Mouse (Mus musculus): ENCODE results near the gene Rexo5. TPM values are rescaled to one million over a fixed set of nuclear protein-coding genes. Genes with fewer than 3 reads are reported as not detected.
A peak's percentile ranks its signal among the peaks of the same experiment; 100 is the strongest.

Gene Rexo5
- polyA plus RNA-seq, 1 experiment, result 3.5 TPM

DNA sequence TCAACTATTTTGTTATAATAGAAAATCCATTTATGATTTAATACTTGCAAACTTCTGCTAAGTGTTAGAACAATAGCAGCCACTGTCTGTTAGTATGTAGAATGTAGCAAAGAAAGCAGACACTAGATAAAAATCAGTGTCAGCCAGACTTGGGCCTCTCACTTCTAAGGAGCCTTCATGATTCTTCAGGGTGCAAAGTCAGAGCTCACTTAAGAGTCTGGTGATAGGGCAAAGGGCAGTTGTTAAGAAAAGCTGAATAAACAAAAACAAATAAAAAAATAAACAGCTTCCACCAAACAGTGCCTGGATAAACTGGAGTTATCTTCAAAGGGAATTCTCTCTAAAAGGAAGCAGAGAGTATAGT lies 67.1 kb downstream of the Rexo5 start:
- no peak for TF ChIP-seq USF1 (IDR thresholded peaks at IDR 0.05; ENCODE audit: low read depth)
- no peak for TF ChIP-seq CTCF (IDR thresholded peaks at IDR 0.05; ENCODE audit: control insufficient read depth, insufficient read depth, insufficient read length)
- TF ChIP-seq MYOD1 (IDR thresholded peaks at IDR 0.05; ENCODE audit: control insufficient read depth, insufficient read length, low read depth), result no peak
- TF ChIP-seq FOSL1 (IDR thresholded peaks at IDR 0.05; ENCODE audit: insufficient read depth, low read length, poor library complexity, severe bottlenecking), result no peak
- TF ChIP-seq MAX (IDR thresholded peaks at IDR 0.05), result no peak
- no peak for TF ChIP-seq MYOG (IDR thresholded peaks at IDR 0.05; ENCODE audit: control insufficient read depth, extremely low read depth, insufficient read length)
- no peak for TF ChIP-seq CEBPB (IDR thresholded peaks at IDR 0.05; ENCODE audit: low read depth)
- no peaks in the 10 kb centered on the region for H3K79me3 ChIP-seq (ENCODE audit: low read depth)
- H3K79me2 ChIP-seq (ENCODE audit: control insufficient read depth, insufficient read depth), result peaks cover 6% of the 10 kb centered on the region
- no peak overlapping the region for H3K4me3 ChIP-seq (ENCODE audit: insufficient read depth, poor library complexity, severe bottlenecking)
- H3K36me3 ChIP-seq (ENCODE audit: control insufficient read depth, insufficient read depth), result peaks cover 21% of the 10 kb centered on the region
- H3ac ChIP-seq (ENCODE audit: control insufficient read depth, insufficient read length, low read depth), result no peak overlapping the region
- H3K27me3 ChIP-seq (ENCODE audit: control insufficient read depth, insufficient read depth, insufficient read length), result no peaks in the 10 kb centered on the region

DNA sequence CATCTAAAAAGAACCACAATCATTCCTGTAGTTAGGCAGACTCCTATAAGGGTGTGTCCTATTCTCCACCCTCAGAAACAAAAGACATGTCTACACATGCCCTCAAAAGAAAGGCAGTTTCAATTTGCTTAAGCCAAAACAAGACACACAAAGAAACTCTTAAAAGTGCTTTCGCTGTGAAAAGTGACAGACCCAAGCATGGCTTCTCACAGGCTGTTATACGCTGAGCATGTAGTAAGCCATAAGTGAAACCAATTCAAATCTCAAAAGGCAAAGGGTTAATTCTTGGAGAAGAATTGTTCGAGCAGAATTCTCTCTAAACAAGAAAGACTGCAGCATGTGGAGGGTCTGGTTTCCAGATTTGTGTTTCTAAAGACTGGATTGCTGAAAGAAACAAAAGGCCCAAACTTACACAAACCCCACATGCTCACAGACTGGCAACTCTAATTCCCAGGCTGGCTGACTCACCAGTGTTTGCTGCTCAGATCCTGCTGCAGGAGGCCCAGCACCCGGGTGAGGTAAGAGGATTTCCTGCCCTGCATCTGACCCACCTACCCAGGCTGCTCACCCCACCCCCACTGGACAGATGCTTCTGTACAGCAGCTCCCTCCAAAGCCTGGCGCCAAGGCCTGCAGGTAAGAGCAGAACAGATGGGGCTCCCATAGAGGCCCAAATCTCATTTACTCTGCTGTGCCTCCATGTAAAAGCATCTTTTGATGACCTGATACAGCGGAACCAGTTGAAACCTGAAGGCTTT lies 67.7 kb downstream of the Rexo5 start:
- H3K36me3 ChIP-seq (ENCODE audit: control insufficient read depth, insufficient read depth), result peaks cover 21% of the 10 kb centered on the region
- no peaks in the 10 kb centered on the region for H3K79me3 ChIP-seq (ENCODE audit: low read depth)
- no peak overlapping the region for H3K4me3 ChIP-seq (ENCODE audit: insufficient read depth, poor library complexity, severe bottlenecking)
- peaks cover 6% of the 10 kb centered on the region for H3K79me2 ChIP-seq (ENCODE audit: control insufficient read depth, insufficient read depth)
- peak; percentile 55 for TF ChIP-seq MAX (IDR thresholded peaks at IDR 0.05)
- TF ChIP-seq MYOD1 (IDR thresholded peaks at IDR 0.05; ENCODE audit: control insufficient read depth, insufficient read length, low read depth), result no peak
- no peak overlapping the region for H3ac ChIP-seq (ENCODE audit: control insufficient read depth, insufficient read length, low read depth)
- no peaks in the 10 kb centered on the region for H3K27me3 ChIP-seq (ENCODE audit: control insufficient read depth, insufficient read depth, insufficient read length)

DNA sequence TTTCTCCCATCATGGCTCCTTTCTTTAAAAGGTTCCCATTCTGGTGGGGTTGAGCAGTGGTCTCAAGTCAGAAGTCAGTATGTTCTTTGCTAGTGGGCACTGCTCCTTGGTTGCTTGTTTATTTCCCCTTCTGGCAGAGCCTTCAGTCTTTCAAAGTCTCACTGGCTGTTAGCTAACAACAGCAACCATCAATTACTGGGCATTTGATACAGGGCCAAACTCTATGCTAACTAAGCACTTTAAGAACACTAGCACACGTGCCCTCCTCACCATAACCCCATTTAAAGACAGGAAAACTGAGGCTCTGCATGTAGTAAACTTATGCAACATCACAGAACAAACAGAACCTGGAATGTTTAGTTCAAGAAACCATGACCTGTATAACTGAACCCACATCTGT lies 68.4 kb downstream of the Rexo5 start:
- no peak for TF ChIP-seq FOSL1 (IDR thresholded peaks at IDR 0.05; ENCODE audit: insufficient read depth, low read length, poor library complexity, severe bottlenecking)
- no peak for TF ChIP-seq USF1 (IDR thresholded peaks at IDR 0.05; ENCODE audit: low read depth)
- TF ChIP-seq MAX (IDR thresholded peaks at IDR 0.05), result no peak
- no peak for TF ChIP-seq CTCF (IDR thresholded peaks at IDR 0.05; ENCODE audit: control insufficient read depth, insufficient read depth, insufficient read length)
- TF ChIP-seq MYOD1 (IDR thresholded peaks at IDR 0.05; ENCODE audit: control insufficient read depth, insufficient read length, low read depth), result no peak
- TF ChIP-seq CEBPB (IDR thresholded peaks at IDR 0.05; ENCODE audit: low read depth), result no peak
- TF ChIP-seq MYOG (IDR thresholded peaks at IDR 0.05; ENCODE audit: control insufficient read depth, extremely low read depth, insufficient read length), result no peak
- no peak overlapping the region for H3K4me3 ChIP-seq (ENCODE audit: insufficient read depth, poor library complexity, severe bottlenecking)

DNA sequence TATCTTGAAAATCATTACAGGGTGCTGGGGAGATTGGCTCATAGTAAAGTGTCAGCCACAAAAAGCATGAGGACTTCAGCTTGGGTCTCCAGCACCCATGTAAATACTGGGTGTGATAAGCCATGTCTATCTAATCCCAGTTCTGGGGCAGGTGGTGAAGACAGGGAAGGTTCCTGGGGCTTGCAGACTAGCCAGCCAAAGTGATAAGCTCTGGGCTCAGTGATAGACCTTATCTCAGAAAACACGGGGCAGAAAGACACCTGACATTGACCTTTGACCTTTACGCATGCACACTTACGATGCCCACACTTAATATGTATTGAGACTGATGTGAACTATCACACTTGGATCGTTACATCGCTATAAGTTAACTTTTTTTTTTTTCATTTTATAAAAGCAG lies 70.7 kb downstream of the Rexo5 start:
- Histone ChIP-seq H3K79me3 (ENCODE audit: low read depth) (no peaks in the 10 kb centered on the region), H3K4me3 (ENCODE audit: insufficient read depth, poor library complexity, severe bottlenecking) (no peak overlapping the region), H3K79me2 (ENCODE audit: control insufficient read depth, insufficient read depth) (peaks cover 6% of the 10 kb centered on the region), H3K27me3 (ENCODE audit: control insufficient read depth, insufficient read depth, insufficient read length) (no peaks in the 10 kb centered on the region), H3ac (ENCODE audit: control insufficient read depth, insufficient read length, low read depth) (no peak overlapping the region), H3K36me3 (ENCODE audit: control insufficient read depth, insufficient read depth) (peaks cover under 1% of the 10 kb centered on the region)
- TF ChIP-seq CEBPB (IDR thresholded peaks at IDR 0.05; ENCODE audit: low read depth) (no peak), FOSL1 (IDR thresholded peaks at IDR 0.05; ENCODE audit: insufficient read depth, low read length, poor library complexity, severe bottlenecking) (no peak), MYOD1 (IDR thresholded peaks at IDR 0.05; ENCODE audit: control insufficient read depth, insufficient read length, low read depth) (no peak), USF1 (IDR thresholded peaks at IDR 0.05; ENCODE audit: low read depth) (no peak), MAX (IDR thresholded peaks at IDR 0.05) (no peak), CTCF (IDR thresholded peaks at IDR 0.05; ENCODE audit: control insufficient read depth, insufficient read depth, insufficient read length) (no peak), MYOG (IDR thresholded peaks at IDR 0.05; ENCODE audit: control insufficient read depth, extremely low read depth, insufficient read length) (no peak)

More for the DNA sequence above, 68.4 kb downstream of the Rexo5 start:
- H3ac ChIP-seq (ENCODE audit: control insufficient read depth, insufficient read length, low read depth), result no peak overlapping the region
- peaks cover 6% of the 10 kb centered on the region for H3K79me2 ChIP-seq (ENCODE audit: control insufficient read depth, insufficient read depth)
- peaks cover 18% of the 10 kb centered on the region for H3K36me3 ChIP-seq (ENCODE audit: control insufficient read depth, insufficient read depth)
- H3K79me3 ChIP-seq (ENCODE audit: low read depth), result no peaks in the 10 kb centered on the region
- no peaks in the 10 kb centered on the region for H3K27me3 ChIP-seq (ENCODE audit: control insufficient read depth, insufficient read depth, insufficient read length)

DNA sequence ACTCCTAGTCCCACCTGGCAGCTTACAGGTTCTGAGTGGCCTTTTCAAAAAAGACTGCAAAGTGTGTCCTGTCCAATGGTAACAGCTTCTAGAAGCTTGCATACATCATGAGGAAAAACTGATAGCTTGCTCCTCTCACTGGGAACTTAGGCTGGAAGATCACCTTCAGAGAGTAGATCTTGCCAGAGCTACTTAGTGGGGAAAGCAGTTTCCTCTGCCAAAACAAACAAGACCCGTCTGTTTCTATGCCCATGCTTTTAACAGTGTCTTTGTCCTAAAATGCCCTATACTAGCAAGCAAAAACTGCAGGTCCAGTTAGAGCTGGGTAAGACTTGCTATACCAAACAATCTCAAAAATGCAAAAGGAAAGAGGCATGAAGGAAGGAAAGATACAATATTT lies 72.3 kb downstream of the Rexo5 start:
- H3K27me3 ChIP-seq (ENCODE audit: control insufficient read depth, insufficient read depth, insufficient read length), result no peaks in the 10 kb centered on the region
- no peak overlapping the region for H3ac ChIP-seq (ENCODE audit: control insufficient read depth, insufficient read length, low read depth)
- no peak overlapping the region for H3K4me3 ChIP-seq (ENCODE audit: insufficient read depth, poor library complexity, severe bottlenecking)
- no peaks in the 10 kb centered on the region for H3K79me2 ChIP-seq (ENCODE audit: control insufficient read depth, insufficient read depth)
- no peak for TF ChIP-seq FOSL1 (IDR thresholded peaks at IDR 0.05; ENCODE audit: insufficient read depth, low read length, poor library complexity, severe bottlenecking)
- TF ChIP-seq USF1 (IDR thresholded peaks at IDR 0.05; ENCODE audit: low read depth), result no peak
- TF ChIP-seq MYOD1 (IDR thresholded peaks at IDR 0.05; ENCODE audit: control insufficient read depth, insufficient read length, low read depth), result no peak
- no peak for TF ChIP-seq CEBPB (IDR thresholded peaks at IDR 0.05; ENCODE audit: low read depth)
- no peak for TF ChIP-seq MAX (IDR thresholded peaks at IDR 0.05)
- peaks cover 2% of the 10 kb centered on the region for H3K79me3 ChIP-seq (ENCODE audit: low read depth)
- no peaks in the 10 kb centered on the region for H3K36me3 ChIP-seq (ENCODE audit: control insufficient read depth, insufficient read depth)

DNA sequence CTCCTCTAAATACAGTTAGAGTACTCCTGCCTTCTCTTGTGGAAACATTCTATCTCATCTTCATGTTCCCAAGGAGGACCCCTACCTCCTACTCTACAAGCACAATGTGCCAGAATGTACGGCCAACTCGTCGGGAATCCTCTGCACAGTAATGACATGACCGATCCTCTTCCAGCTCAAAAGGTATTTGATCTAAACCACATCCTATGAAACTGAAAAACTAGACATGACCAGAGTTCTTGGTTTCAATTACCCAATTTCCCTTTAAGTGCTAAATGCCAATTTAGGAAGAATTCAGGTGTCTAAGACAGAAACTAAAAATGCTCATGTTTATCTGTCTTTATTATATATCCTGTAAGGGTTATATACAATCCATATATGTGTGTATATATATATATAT lies 78.4 kb downstream of the Rexo5 start:
- Histone ChIP-seq H3ac (ENCODE audit: control insufficient read depth, insufficient read length, low read depth) (no peak overlapping the region), H3K27me3 (ENCODE audit: control insufficient read depth, insufficient read depth, insufficient read length) (no peaks in the 10 kb centered on the region), H3K36me3 (ENCODE audit: control insufficient read depth, insufficient read depth) (peaks cover 4% of the 10 kb centered on the region), H3K79me2 (ENCODE audit: control insufficient read depth, insufficient read depth) (no peaks in the 10 kb centered on the region), H3K79me3 (ENCODE audit: low read depth) (peaks cover 4% of the 10 kb centered on the region), H3K4me3 (ENCODE audit: insufficient read depth, poor library complexity, severe bottlenecking) (no peak overlapping the region)
- TF ChIP-seq FOSL1 (IDR thresholded peaks at IDR 0.05; ENCODE audit: insufficient read depth, low read length, poor library complexity, severe bottlenecking) (no peak), USF1 (IDR thresholded peaks at IDR 0.05; ENCODE audit: low read depth) (no peak), MAX (IDR thresholded peaks at IDR 0.05) (no peak)

All from C2C12 (cell line).